Mouse (Mus musculus): ENCODE results near the gene Myt1l. TPM values are rescaled to one million over a fixed set of nuclear protein-coding genes. Genes with fewer than 3 reads are reported as not detected.

Myt1l gene
- polyA plus RNA-seq, 1 experiment from 2014 or later = 0.18 TPM

- 80% methylated on average over 7 of the region's 7 CpGs for WGBS
- no peaks in the 10 kb centered on the region for H3K27me3 ChIP-seq (ENCODE audit: control insufficient read depth, insufficient read depth, low read depth, low read length)
- H3K4me3 ChIP-seq (ENCODE audit: low read length) = no peak overlapping the region
- H3K4me2 ChIP-seq (ENCODE audit: low read depth, low read length) = no peak overlapping the region
- H3K9ac ChIP-seq (ENCODE audit: low read length) = no peak overlapping the region
- H3K36me3 ChIP-seq (ENCODE audit: control insufficient read depth, insufficient read depth, low read length) = no peaks in the 10 kb centered on the region
- no peak for ATAC-seq (ENCODE audit: low read depth)
- H3K27ac ChIP-seq (ENCODE audit: low read length) = no peak overlapping the region
- no peaks in the 10 kb centered on the region for H3K9me3 ChIP-seq (ENCODE audit: control insufficient read depth, low read length)
- H3K4me1 ChIP-seq (replicated peaks; ENCODE audit: control insufficient read depth, insufficient read depth, low read length) = no peaks in the 10 kb centered on the region
Measured at GRCm38 (mm10) chr12:29671984-29672383, 143.8 kb downstream of the Myt1l start.

DNA sequence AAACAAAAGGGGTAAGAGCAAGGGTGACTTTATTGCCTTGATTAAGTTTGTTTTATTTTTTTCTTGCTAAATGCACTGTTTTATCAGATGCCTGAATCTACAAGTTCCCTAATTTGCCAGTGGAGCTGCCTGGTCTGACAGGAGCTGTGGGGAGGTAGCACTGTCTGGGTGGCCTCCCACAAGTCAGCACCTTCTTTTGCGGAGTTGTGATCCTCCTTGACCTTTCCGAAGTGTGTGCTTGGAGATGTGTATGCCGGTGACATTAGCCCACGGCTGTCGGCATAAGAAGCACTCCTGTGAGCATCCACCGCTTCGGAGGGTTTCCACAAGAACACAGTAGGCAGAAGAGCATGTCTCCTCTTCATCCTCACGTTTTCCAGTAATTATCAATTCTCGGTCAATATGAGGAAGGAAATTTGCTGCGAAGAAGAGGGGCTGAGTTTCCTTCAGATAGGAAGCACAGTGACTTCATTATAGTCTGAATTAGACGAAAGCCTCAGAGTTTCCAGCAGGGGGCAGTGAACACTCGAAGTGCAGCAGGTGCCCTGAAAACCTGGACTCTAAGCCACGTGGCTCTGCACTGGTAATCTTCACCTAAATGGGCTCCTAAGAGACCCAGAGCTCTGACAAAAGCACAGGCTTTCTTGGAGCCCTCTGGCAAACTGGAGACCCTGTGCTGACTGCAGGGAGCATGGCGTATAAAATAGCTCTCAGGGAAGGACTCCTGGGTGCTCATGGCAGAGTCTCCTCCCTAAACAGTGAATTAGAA lies 147.6 kb downstream of the Myt1l start:
- H3K36me3 ChIP-seq (ENCODE audit: control insufficient read depth, insufficient read depth, low read length) = no peaks in the 10 kb centered on the region
- 35% methylated on average over 14 of the region's 14 CpGs for WGBS
- H3K9ac ChIP-seq (ENCODE audit: low read length) = no peak overlapping the region
- H3K4me1 ChIP-seq (replicated peaks; ENCODE audit: control insufficient read depth, insufficient read depth, low read length) = no peaks in the 10 kb centered on the region
- H3K27me3 ChIP-seq (ENCODE audit: control insufficient read depth, insufficient read depth, low read depth, low read length) = no peaks in the 10 kb centered on the region
- H3K27ac ChIP-seq (ENCODE audit: low read length) = no peak overlapping the region
- ATAC-seq (ENCODE audit: low read depth) = no peak
- H3K4me2 ChIP-seq (ENCODE audit: low read depth, low read length) = no peak overlapping the region
- no peak overlapping the region for H3K4me3 ChIP-seq (ENCODE audit: low read length)
- H3K9me3 ChIP-seq (ENCODE audit: control insufficient read depth, low read length) = no peaks in the 10 kb centered on the region

DNA sequence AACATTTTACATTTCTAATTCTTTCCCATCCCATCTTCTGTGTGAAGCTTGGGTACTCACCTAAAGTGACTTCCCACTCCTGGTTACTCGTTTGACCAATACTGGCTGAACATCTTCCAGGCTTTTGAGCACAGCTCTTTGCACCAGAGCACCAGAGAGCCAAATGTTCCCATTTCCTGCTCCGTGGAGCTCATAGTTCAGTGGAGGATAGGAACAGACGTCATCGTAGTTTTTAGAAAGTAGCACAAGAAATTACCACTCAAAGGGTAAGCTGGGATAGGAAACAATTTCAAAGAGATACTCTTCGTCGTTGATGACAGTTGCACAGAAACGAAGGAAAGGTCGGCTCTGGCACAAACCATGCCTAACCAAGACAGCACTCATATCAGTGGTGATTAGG lies 154.2 kb downstream of the Myt1l start:
- 73% methylated on average over 8 of the region's 8 CpGs for WGBS
- Histone ChIP-seq H3K4me3 (ENCODE audit: low read length) (no peak overlapping the region), H3K27ac (ENCODE audit: low read length) (no peak overlapping the region), H3K4me1 (replicated peaks; ENCODE audit: control insufficient read depth, insufficient read depth, low read length) (no peaks in the 10 kb centered on the region), H3K9ac (ENCODE audit: low read length) (no peak overlapping the region), H3K4me2 (ENCODE audit: low read depth, low read length) (no peak overlapping the region), H3K9me3 (ENCODE audit: control insufficient read depth, low read length) (no peaks in the 10 kb centered on the region), H3K27me3 (ENCODE audit: control insufficient read depth, insufficient read depth, low read depth, low read length) (no peaks in the 10 kb centered on the region), H3K36me3 (ENCODE audit: control insufficient read depth, insufficient read depth, low read length) (no peaks in the 10 kb centered on the region)
- no peak for ATAC-seq (ENCODE audit: low read depth)

GRCm38 (mm10) chr12:29682946-29683345 lies 154.8 kb downstream of the Myt1l start:
- H3K4me3 ChIP-seq (ENCODE audit: low read length) = no peak overlapping the region
- no peak overlapping the region for H3K9ac ChIP-seq (ENCODE audit: low read length)
- H3K27me3 ChIP-seq (ENCODE audit: control insufficient read depth, insufficient read depth, low read depth, low read length) = no peaks in the 10 kb centered on the region
- no peaks in the 10 kb centered on the region for H3K36me3 ChIP-seq (ENCODE audit: control insufficient read depth, insufficient read depth, low read length)
- no peak for ATAC-seq (ENCODE audit: low read depth)
- H3K4me1 ChIP-seq (replicated peaks; ENCODE audit: control insufficient read depth, insufficient read depth, low read length) = no peaks in the 10 kb centered on the region
- WGBS = 71% methylated on average over 8 of the region's 8 CpGs
- H3K27ac ChIP-seq (ENCODE audit: low read length) = no peak overlapping the region
- no peaks in the 10 kb centered on the region for H3K9me3 ChIP-seq (ENCODE audit: control insufficient read depth, low read length)
- no peak overlapping the region for H3K4me2 ChIP-seq (ENCODE audit: low read depth, low read length)

GRCm38 (mm10) chr12:29686241-29686640 lies 158.1 kb downstream of the Myt1l start:
- no peaks in the 10 kb centered on the region for H3K36me3 ChIP-seq (ENCODE audit: control insufficient read depth, insufficient read depth, low read length)
- H3K27ac ChIP-seq (ENCODE audit: low read length) = no peak overlapping the region
- no peaks in the 10 kb centered on the region for H3K27me3 ChIP-seq (ENCODE audit: control insufficient read depth, insufficient read depth, low read depth, low read length)
- 45% methylated on average over 8 of the region's 8 CpGs for WGBS
- no peak overlapping the region for H3K4me3 ChIP-seq (ENCODE audit: low read length)
- H3K9ac ChIP-seq (ENCODE audit: low read length) = no peak overlapping the region
- no peak overlapping the region for H3K4me2 ChIP-seq (ENCODE audit: low read depth, low read length)
- no peaks in the 10 kb centered on the region for H3K9me3 ChIP-seq (ENCODE audit: control insufficient read depth, low read length)
- no peaks in the 10 kb centered on the region for H3K4me1 ChIP-seq (replicated peaks; ENCODE audit: control insufficient read depth, insufficient read depth, low read length)
- no peak for ATAC-seq (ENCODE audit: low read depth)

DNA sequence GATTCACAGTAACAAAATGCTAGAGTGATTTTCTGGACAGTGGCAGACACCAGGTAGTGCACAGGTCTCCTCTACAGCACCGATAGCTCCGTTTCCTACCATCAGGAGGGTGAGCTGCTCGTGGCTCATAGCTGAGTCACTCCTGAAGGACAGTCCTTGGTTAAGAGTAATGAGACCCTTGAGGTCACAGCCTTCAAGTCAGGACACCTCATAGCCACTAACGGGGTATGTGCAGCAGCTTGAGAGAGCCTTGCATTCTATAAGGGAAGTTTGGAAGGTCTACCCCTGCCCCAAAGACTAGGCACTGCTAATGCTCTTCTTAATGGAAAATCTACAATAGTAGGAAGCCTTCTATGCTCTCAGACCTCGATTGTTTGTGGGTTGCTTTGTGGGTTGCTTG lies 163.4 kb downstream of the Myt1l start:
- H3K27me3 ChIP-seq (ENCODE audit: control insufficient read depth, insufficient read depth, low read depth, low read length) = no peaks in the 10 kb centered on the region
- H3K4me1 ChIP-seq (replicated peaks; ENCODE audit: control insufficient read depth, insufficient read depth, low read length) = no peaks in the 10 kb centered on the region
- H3K36me3 ChIP-seq (ENCODE audit: control insufficient read depth, insufficient read depth, low read length) = no peaks in the 10 kb centered on the region
- H3K27ac ChIP-seq (ENCODE audit: low read length) = no peak overlapping the region
- WGBS = 66% methylated on average over 5 of the region's 5 CpGs
- H3K9ac ChIP-seq (ENCODE audit: low read length) = no peak overlapping the region
- no peaks in the 10 kb centered on the region for H3K9me3 ChIP-seq (ENCODE audit: control insufficient read depth, low read length)
- no peak overlapping the region for H3K4me2 ChIP-seq (ENCODE audit: low read depth, low read length)
- no peak for ATAC-seq (ENCODE audit: low read depth)
- no peak overlapping the region for H3K4me3 ChIP-seq (ENCODE audit: low read length)

DNA sequence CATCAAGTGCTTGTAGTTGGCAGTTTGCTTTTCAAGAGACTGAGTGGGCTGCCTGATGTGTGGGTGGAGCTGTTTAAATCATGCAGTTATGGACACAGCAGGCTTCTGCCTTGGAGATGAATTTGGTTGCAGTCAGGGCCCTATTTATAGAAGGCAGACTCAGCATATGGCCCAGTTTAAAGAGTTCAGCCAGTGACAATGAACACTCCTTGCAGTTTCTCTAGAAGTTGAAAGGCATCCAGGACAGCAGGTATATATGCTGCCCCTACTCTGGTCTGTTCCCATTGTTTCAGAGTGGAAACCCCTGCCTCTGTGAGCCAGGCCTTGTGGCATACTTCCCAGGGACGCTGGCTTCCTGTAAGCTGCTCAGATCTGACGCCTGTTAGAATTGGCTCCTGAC lies 167.0 kb downstream of the Myt1l start:
- Histone ChIP-seq H3K4me3 (ENCODE audit: low read length) (no peak overlapping the region), H3K9ac (ENCODE audit: low read length) (no peak overlapping the region), H3K4me1 (replicated peaks; ENCODE audit: control insufficient read depth, insufficient read depth, low read length) (0 out of 2 replicates have a peak, but pooled peaks cover 8% of the 10 kb centered on the region), H3K4me2 (ENCODE audit: low read depth, low read length) (no peak overlapping the region), H3K9me3 (ENCODE audit: control insufficient read depth, low read length) (no peaks in the 10 kb centered on the region), H3K27ac (ENCODE audit: low read length) (no peak overlapping the region), H3K27me3 (ENCODE audit: control insufficient read depth, insufficient read depth, low read depth, low read length) (no peaks in the 10 kb centered on the region), H3K36me3 (ENCODE audit: control insufficient read depth, insufficient read depth, low read length) (no peaks in the 10 kb centered on the region)
- WGBS = 23% methylated on average over 2 of the region's 2 CpGs
- no peak for ATAC-seq (ENCODE audit: low read depth)

- peak; percentile 68; the same call in 1 of the 2 replicates for ATAC-seq (ENCODE audit: low read depth)
- Histone ChIP-seq H3K9me3 (ENCODE audit: control insufficient read depth, low read length) (no peaks in the 10 kb centered on the region), H3K4me2 (ENCODE audit: low read depth, low read length) (no peak overlapping the region), H3K4me1 (replicated peaks; ENCODE audit: control insufficient read depth, insufficient read depth, low read length) (peaks cover 18% of the 10 kb centered on the region), H3K4me3 (ENCODE audit: low read length) (no peak overlapping the region), H3K9ac (ENCODE audit: low read length) (no peak overlapping the region), H3K27me3 (ENCODE audit: control insufficient read depth, insufficient read depth, low read depth, low read length) (no peaks in the 10 kb centered on the region), H3K36me3 (ENCODE audit: control insufficient read depth, insufficient read depth, low read length) (no peaks in the 10 kb centered on the region), H3K27ac (ENCODE audit: low read length) (no peak overlapping the region)
- 67% methylated on average over 12 of the region's 12 CpGs for whole genome bisulfite sequencing
Measured at GRCm38 (mm10) chr12:29697526-29698500, 169.6 kb downstream of the Myt1l start.

DNA sequence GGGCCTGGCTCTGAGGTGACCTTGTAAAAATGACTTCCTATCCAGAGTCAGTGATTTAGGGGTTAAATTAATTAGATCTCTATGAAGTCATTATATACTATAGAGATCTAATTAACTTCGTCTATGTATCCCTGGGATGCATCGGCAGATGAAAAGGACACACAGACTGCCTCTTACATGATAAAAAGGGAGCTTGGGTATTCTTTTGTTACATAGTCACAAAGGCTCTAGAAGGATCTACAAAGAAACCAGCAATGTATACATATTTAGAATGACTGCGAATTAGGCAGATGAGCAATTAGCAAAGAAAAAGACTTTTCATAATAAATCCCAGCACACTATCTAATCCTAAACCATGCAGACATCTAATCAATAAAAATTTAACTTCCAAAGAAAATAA lies 170.4 kb downstream of the Myt1l start:
- H3K9ac ChIP-seq (ENCODE audit: low read length) = no peak overlapping the region
- no peaks in the 10 kb centered on the region for H3K27me3 ChIP-seq (ENCODE audit: control insufficient read depth, insufficient read depth, low read depth, low read length)
- H3K4me2 ChIP-seq (ENCODE audit: low read depth, low read length) = no peak overlapping the region
- H3K4me3 ChIP-seq (ENCODE audit: low read length) = no peak overlapping the region
- WGBS = 61% methylated on average over 3 of the region's 3 CpGs
- H3K27ac ChIP-seq (ENCODE audit: low read length) = no peak overlapping the region
- no peaks in the 10 kb centered on the region for H3K9me3 ChIP-seq (ENCODE audit: control insufficient read depth, low read length)
- ATAC-seq (ENCODE audit: low read depth) = no peak
- peaks cover 22% of the 10 kb centered on the region for H3K4me1 ChIP-seq (replicated peaks; ENCODE audit: control insufficient read depth, insufficient read depth, low read length)
- H3K36me3 ChIP-seq (ENCODE audit: control insufficient read depth, insufficient read depth, low read length) = no peaks in the 10 kb centered on the region
